Mouse (Mus musculus) forebrain, postnatal 0 days (tissue): ENCODE data around the gene Rgl2. TPM values are rescaled to one million over a fixed set of nuclear protein-coding genes. Genes with fewer than 3 reads are reported as not detected.
A peak's percentile ranks its signal among the peaks of the same experiment; 100 is the strongest.

Experiments
- ATAC-seq: fragments of 200-750 bp; cut with Nextera tagmentation; 2 replicates; pipeline ENCODE4 v1.8.0; 2017; ENCODE audit warnings: mild to moderate bottlenecking, moderate library complexity
- DNase-seq: peaks from one replicate; pipeline ENCODE4 v3.0.0-alpha.2; 2015
- H3K27ac ChIP-seq: fragments of 300-500 bp; sonication (generic); 2 replicates; pipeline ENCODE4 v1.5.1; 2014; ENCODE audit warnings: low read depth, mild to moderate bottlenecking, antibody characterized with exemption, low read length, moderate library complexity, mixed read lengths
- H3K27me3 ChIP-seq: fragments of 300-500 bp; sonication (generic); 2 replicates; pipeline ENCODE4 v1.6.1; 2014; ENCODE audit warnings: mild to moderate bottlenecking, low read length, mixed read lengths; ENCODE audit not compliant: insufficient read depth
- H3K36me3 ChIP-seq: fragments of 300-500 bp; sonication (generic); 2 replicates; pipeline ENCODE4 v1.6.1; 2014; ENCODE audit warnings: mild to moderate bottlenecking, moderate library complexity; ENCODE audit not compliant: insufficient read depth
- H3K4me1 ChIP-seq: fragments of 300-500 bp; sonication (generic); 2 replicates; pipeline ENCODE4 v1.6.1; 2014; ENCODE audit warnings: antibody characterized with exemption; ENCODE audit not compliant: insufficient read depth
- H3K4me2 ChIP-seq: fragments of 300-500 bp; sonication (generic); 2 replicates; pipeline ENCODE4 v1.6.1; 2014; ENCODE audit warnings: low read depth, mild to moderate bottlenecking, moderate library complexity
- H3K4me3 ChIP-seq: fragments of 300-500 bp; sonication (generic); 2 replicates; pipeline ENCODE4 v1.5.1; 2014; ENCODE audit warnings: low read depth, low read length, mixed read lengths
- H3K9ac ChIP-seq: fragments of 300-500 bp; sonication (generic); 2 replicates; pipeline ENCODE4 v1.6.1; 2014; ENCODE audit warnings: mild to moderate bottlenecking
- H3K9me3 ChIP-seq: fragments of 300-500 bp; sonication (generic); 2 replicates; pipeline ENCODE4 v1.6.1; 2016; ENCODE audit warnings: low read length
- CTCF ChIP-seq: sonication (generic); IDR thresholded peaks from 2 replicates; pipeline ENCODE4 v1.5.1; 2016; ENCODE audit warnings: antibody characterized with exemption, control low read depth, low read depth
- WGBS: fragments of 180-500 bp; shearing (Covaris S2); extraction: QIAGEN DNeasy Blood & Tissue Kit; methylation state at CpG from one replicate; pipeline ENCODE4 v1.1.7; 2014; 5-methylcytosine and 5-hydroxymethylcytosine counted together
- polyA plus RNA-seq: library from polyadenylated mRNA; unstranded; fragments of >200 nt; fragmentation: Nextera tagmentation; extraction: Ambion mirVana; gene quantifications from 2 replicates; pipeline ENCODE4 v1.2.1, GENCODE M21; 2015
- total RNA-seq: library from RNA; depleted of rRNA; stranded (reverse); fragments of >200 nt; gene quantifications from 2 replicates; pipeline ENCODE4 v1.2.3, GENCODE M21; 2014

Rgl2 gene
- total and polyA plus RNA-seq, 2 experiments from 2014 or later, result 27.1 to 75.7 TPM

GRCm38 (mm10) chr17:33954646-33955554, 25.6 kb downstream of the Rgl2 start:
- H3K9me3 ChIP-seq, result no peaks in the 10 kb centered on the region
- peak overlapping the region; percentile 93 for H3K27ac ChIP-seq
- no peak for TF ChIP-seq CTCF
- peak overlapping the region; percentile 55 for H3K4me3 ChIP-seq
- peak overlapping the region; percentile 58 for H3K4me2 ChIP-seq
- H3K4me1 ChIP-seq, result peaks cover 13% of the 10 kb centered on the region; the same call in 1 of the 2 replicates
- H3K9ac ChIP-seq, result peak overlapping the region; percentile 82
- no peaks in the 10 kb centered on the region for H3K27me3 ChIP-seq
- DNase-seq, result no peak
- WGBS, result under 1% methylated on average over 33 of the region's 33 CpGs
- ATAC-seq, result peak; percentile 12
- H3K36me3 ChIP-seq, result peaks cover 39% of the 10 kb centered on the region

- DNase-seq (peak; percentile 98), ATAC-seq (peak; percentile 91)
- H3K27me3 ChIP-seq, result no peaks in the 10 kb centered on the region
- peak within 1 kb of the TSS; percentile 82 for H3K9ac ChIP-seq
- H3K4me1 ChIP-seq, result peaks cover 8% of the 10 kb centered on the region; the same call in 1 of the 2 replicates
- WGBS, result 3% methylated on average over 50 of the region's 50 CpGs
- peak within 1 kb of the TSS; percentile 58 for H3K4me2 ChIP-seq
- peak within 1 kb of the TSS; percentile 55 for H3K4me3 ChIP-seq
- H3K36me3 ChIP-seq, result peaks cover 46% of the 10 kb centered on the region
- TF ChIP-seq CTCF, result peak; percentile 37; the same call in 1 of the 2 replicates
- peak within 1 kb of the TSS; percentile 93 for H3K27ac ChIP-seq
- no peaks in the 10 kb centered on the region for H3K9me3 ChIP-seq
Observed at GRCm38 (mm10) chr17:33955555-33956214, 26.3 kb downstream of the Rgl2 start, which contains the start of the genes Vps52 and Rps18. Gene Vps52 (plus strand): TSS chr17:33955812. Gene Rps18 (minus strand): TSS chr17:33956001.

DNA sequence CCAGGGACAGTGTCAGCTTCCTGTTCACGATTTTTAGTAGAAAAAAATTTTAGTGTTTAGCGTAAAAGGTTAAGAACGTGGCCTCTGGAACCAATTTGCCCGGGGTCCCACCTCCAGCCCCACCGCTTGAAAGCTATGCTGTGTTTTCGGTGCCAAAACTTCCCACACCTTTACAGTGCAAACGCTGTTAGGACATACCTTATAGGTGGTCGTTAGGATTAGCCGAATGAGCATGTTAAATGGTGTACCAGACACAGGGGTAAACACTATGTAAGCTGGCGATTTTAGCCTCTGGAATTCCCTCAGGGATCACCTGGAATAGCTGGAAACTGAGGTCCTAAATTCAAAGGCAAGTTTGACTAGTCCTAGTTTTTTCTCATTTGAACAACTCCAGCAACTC, 27.0 kb downstream of the Rgl2 start:
- peaks cover 53% of the 10 kb centered on the region for H3K36me3 ChIP-seq

GRCm38 (mm10) chr17:33957493-33957892, 28.1 kb downstream of the Rgl2 start:
- peaks cover 8% of the 10 kb centered on the region; the same call in 1 of the 2 replicates for H3K4me1 ChIP-seq
- TF ChIP-seq CTCF, result no peak
- DNase-seq (no peak), ATAC-seq (no peak)
- H3K9me3 ChIP-seq, result no peaks in the 10 kb centered on the region
- H3K27ac ChIP-seq, result no peak overlapping the region
- no peaks in the 10 kb centered on the region for H3K27me3 ChIP-seq
- no peak overlapping the region for H3K9ac ChIP-seq
- 89% methylated on average over 6 of the region's 6 CpGs for whole genome bisulfite sequencing
- H3K36me3 ChIP-seq, result peaks cover 60% of the 10 kb centered on the region
- no peak overlapping the region for H3K4me2 ChIP-seq
- no peak overlapping the region for H3K4me3 ChIP-seq

More for the DNA sequence above, 27.0 kb downstream of the Rgl2 start:
- H3K4me3 ChIP-seq, result peak overlapping the region; percentile 55
- H3K4me2 ChIP-seq, result peak overlapping the region; percentile 54
- no peaks in the 10 kb centered on the region for H3K27me3 ChIP-seq
- DNase-seq, result no peak
- peak overlapping the region; percentile 88 for H3K27ac ChIP-seq
- peak overlapping the region; percentile 73 for H3K9ac ChIP-seq
- TF ChIP-seq CTCF, result no peak
- no peak for ATAC-seq
- peaks cover 8% of the 10 kb centered on the region; the same call in 1 of the 2 replicates for H3K4me1 ChIP-seq
- WGBS, result 8% methylated on average over 10 of the region's 10 CpGs
- H3K9me3 ChIP-seq, result no peaks in the 10 kb centered on the region

GRCm38 (mm10) chr17:33958451-33958850, 29.1 kb downstream of the Rgl2 start:
- Histone ChIP-seq H3K9ac (no peak overlapping the region), H3K27me3 (no peaks in the 10 kb centered on the region), H3K9me3 (no peaks in the 10 kb centered on the region), H3K27ac (no peak overlapping the region), H3K4me2 (no peak overlapping the region), H3K36me3 (peaks cover 60% of the 10 kb centered on the region), H3K4me1 (peaks cover 8% of the 10 kb centered on the region; the same call in 1 of the 2 replicates), H3K4me3 (no peak overlapping the region)
- no peak for ATAC-seq
- DNase-seq, result no peak
- WGBS, result 95% methylated on average over 11 of the region's 11 CpGs
- TF ChIP-seq CTCF, result no peak

GRCm38 (mm10) chr17:33959135-33959534, 29.8 kb downstream of the Rgl2 start:
- no peaks in the 10 kb centered on the region for H3K27me3 ChIP-seq
- H3K4me1 ChIP-seq, result peaks cover 8% of the 10 kb centered on the region; the same call in 1 of the 2 replicates
- H3K36me3 ChIP-seq, result peaks cover 57% of the 10 kb centered on the region
- no peak overlapping the region for H3K4me3 ChIP-seq
- H3K4me2 ChIP-seq, result no peak overlapping the region
- H3K27ac ChIP-seq, result no peak overlapping the region
- 96% methylated on average over 13 of the region's 13 CpGs for WGBS
- no peak for DNase-seq
- no peak for ATAC-seq
- no peaks in the 10 kb centered on the region for H3K9me3 ChIP-seq
- H3K9ac ChIP-seq, result no peak overlapping the region
- TF ChIP-seq CTCF, result no peak

GRCm38 (mm10) chr17:33959948-33960347, 30.6 kb downstream of the Rgl2 start:
- Histone ChIP-seq H3K9me3 (no peaks in the 10 kb centered on the region), H3K27me3 (no peaks in the 10 kb centered on the region), H3K9ac (no peak overlapping the region), H3K27ac (no peak overlapping the region), H3K4me3 (no peak overlapping the region), H3K4me2 (no peak overlapping the region), H3K36me3 (peaks cover 57% of the 10 kb centered on the region), H3K4me1 (no peaks in the 10 kb centered on the region; the same call in 1 of the 2 replicates)
- no peak for DNase-seq
- ATAC-seq, result no peak
- WGBS, result 94% methylated on average over 15 of the region's 15 CpGs
- TF ChIP-seq CTCF, result no peak
